Mouse (Mus musculus) CH12.LX (cell line): ENCODE data around the gene Myo1a.

Source experiments
- CTCF ChIP-seq, 2 experiments: IDR thresholded peaks in 1 of 2; conservative IDR thresholded peaks in 1 of 2; 2 replicates each; pipeline ENCODE4 v1.5.1; 2011 to 2012; ENCODE audit warnings: low read depth in 2 of 2, low read length in 2 of 2, improper control_type of control experiment in 1 of 2, inconsistent platforms in 1 of 2, mild to moderate bottlenecking in 1 of 2, moderate library complexity in 1 of 2
- EP300 ChIP-seq: IDR thresholded peaks from 2 replicates; pipeline ENCODE4 v1.6.1; 2011; ENCODE audit warnings: low read length, improper control_type of control experiment
- IRF4 ChIP-seq: IDR thresholded peaks from 2 replicates; pipeline ENCODE4 v1.6.1; 2014; ENCODE audit warnings: low read depth, mild to moderate bottlenecking, inconsistent platforms, low read length, improper control_type of control experiment
- JUND ChIP-seq: conservative IDR thresholded peaks from 2 replicates; pipeline ENCODE4 v1.6.1; 2011; ENCODE audit warnings: low read depth, low read length, improper control_type of control experiment
- MAFK ChIP-seq: IDR thresholded peaks from 2 replicates; pipeline ENCODE4 v1.6.1; 2011; ENCODE audit warnings: low read length, improper control_type of control experiment; ENCODE audit not compliant: insufficient replicate concordance
- POLR2A ChIP-seq: IDR thresholded peaks from 2 replicates; pipeline ENCODE4 v1.6.1; 2011; ENCODE audit warnings: low read depth, mild to moderate bottlenecking, improper control_type of control experiment, low read length
- SIN3A ChIP-seq: IDR thresholded peaks from 2 replicates; pipeline ENCODE4 v1.6.1; 2012; ENCODE audit warnings: low read length, improper control_type of control experiment, inconsistent platforms
- TCF12 ChIP-seq: IDR thresholded peaks from 2 replicates; pipeline ENCODE4 v1.6.1; 2014; ENCODE audit warnings: low read depth, mild to moderate bottlenecking, inconsistent platforms, low read length, improper control_type of control experiment
- UBTF ChIP-seq: IDR thresholded peaks from 2 replicates; pipeline ENCODE4 v1.6.1; 2012; ENCODE audit warnings: low read depth, mild to moderate bottlenecking, inconsistent platforms, low read length, improper control_type of control experiment, moderate library complexity
- ZKSCAN1 ChIP-seq: IDR thresholded peaks from 2 replicates; pipeline ENCODE4 v1.6.1; 2012; ENCODE audit warnings: low read depth, inconsistent platforms, low read length, improper control_type of control experiment, borderline replicate concordance

- TF ChIP-seq CTCF (conservative IDR thresholded peaks at IDR 0.05 in 1 of 2, IDR thresholded peaks at IDR 0.05 in 1 of 2; ENCODE audit: low read depth in 2 of 2, low read length in 2 of 2) (no peak), POLR2A (no peak), SIN3A (no peak), EP300 (no peak), UBTF (no peak), IRF4 (no peak), MAFK (no peak), ZKSCAN1 (no peak), TCF12 (no peak), JUND (no peak)
These were observed 26.4 kb downstream of the Myo1a start for GRCm38 (mm10) chr10:127731397-127731796.
